Mouse (Mus musculus): ENCODE results near the gene Coro6. TPM values are rescaled to one million over a fixed set of nuclear protein-coding genes. Genes with fewer than 3 reads are reported as not detected.
A peak's percentile ranks its signal among the peaks of the same experiment; 100 is the strongest.

The Coro6 gene
- polyA plus RNA-seq, 1 experiment from 2014 or later, result 0.26 TPM

DNA sequence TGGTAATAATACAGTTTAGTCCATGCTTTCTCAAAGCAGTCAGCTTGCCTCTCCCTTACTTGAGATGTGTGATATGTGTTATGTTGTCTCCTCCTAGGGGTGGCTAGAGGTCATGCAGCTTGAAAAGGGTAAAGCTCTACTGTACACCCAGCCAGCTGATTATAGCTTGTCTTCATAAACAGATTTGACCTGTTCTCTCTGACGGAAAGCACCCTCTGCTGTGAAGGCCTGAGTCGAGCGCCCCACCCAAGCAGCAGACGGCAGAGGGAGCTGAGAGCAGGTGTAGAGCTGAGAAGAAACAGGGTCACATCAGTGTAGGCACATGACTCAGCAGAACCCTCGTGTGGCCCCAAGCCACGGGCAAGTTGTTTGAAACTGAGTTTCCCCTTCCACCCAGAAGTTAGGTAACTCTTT, 15.6 kb upstream of the Coro6 start:
- Histone ChIP-seq H3K4me3 (ENCODE audit: low read depth, low read length) (no peak overlapping the region), H3K36me3 (ENCODE audit: insufficient read depth, low read length) (peaks cover 13% of the 10 kb centered on the region; the same call in 1 of the 2 replicates), H3K27me3 (replicated peaks; ENCODE audit: insufficient read depth, low read length) (no peaks in the 10 kb centered on the region), H3K4me2 (replicated peaks; ENCODE audit: low read depth, low read length) (no peak overlapping the region), H3K9ac (replicated peaks; ENCODE audit: low read depth) (no peak overlapping the region), H3K4me1 (ENCODE audit: insufficient read depth, low read depth, low read length) (peaks cover 18% of the 10 kb centered on the region; the same call in 1 of the 2 replicates), H3K27ac (ENCODE audit: low read length) (no peak overlapping the region), H3K9me3 (ENCODE audit: low read length) (no peaks in the 10 kb centered on the region)
- peak; percentile 93 for TF ChIP-seq CTCF (IDR thresholded peaks at IDR 0.05)
- TF ChIP-seq EP300 (IDR thresholded peaks at IDR 0.05), result no peak
- 29% methylated on average over 6 of the region's 6 CpGs for WGBS
- peak; percentile 24 for ATAC-seq
- peak; percentile 88 for DNase-seq (ENCODE audit: low spot score)

DNA sequence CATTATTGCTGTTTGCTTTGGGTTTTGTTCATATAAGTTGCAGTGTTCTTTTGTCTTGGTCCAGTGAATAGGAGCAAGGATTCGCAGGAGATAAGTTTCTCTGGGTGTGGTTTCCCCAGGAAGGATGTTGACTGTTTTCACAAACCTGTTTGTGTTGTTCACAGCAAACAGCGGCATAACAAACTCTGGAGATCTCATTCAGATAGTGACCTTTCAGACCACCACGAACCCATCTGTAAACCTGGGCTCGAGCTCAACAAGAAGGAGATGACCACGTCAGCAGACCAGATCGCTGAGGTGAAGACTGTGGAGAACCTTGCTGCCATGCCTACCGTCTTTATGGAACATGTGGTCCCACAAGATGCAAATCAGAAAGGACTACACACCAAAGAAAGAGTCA, 13.0 kb upstream of the Coro6 start:
- H3K9ac ChIP-seq (replicated peaks; ENCODE audit: low read depth), result no peak overlapping the region
- peaks cover 22% of the 10 kb centered on the region; the same call in 1 of the 2 replicates for H3K36me3 ChIP-seq (ENCODE audit: insufficient read depth, low read length)
- H3K9me3 ChIP-seq (ENCODE audit: low read length), result no peaks in the 10 kb centered on the region
- TF ChIP-seq EP300 (IDR thresholded peaks at IDR 0.05) (peak; percentile 77), CTCF (IDR thresholded peaks at IDR 0.05) (no peak)
- no peaks in the 10 kb centered on the region for H3K27me3 ChIP-seq (replicated peaks; ENCODE audit: insufficient read depth, low read length)
- DNase-seq (ENCODE audit: low spot score), result no peak
- H3K27ac ChIP-seq (ENCODE audit: low read length), result no peak overlapping the region
- WGBS, result 80% methylated on average over 7 of the region's 7 CpGs
- no peak overlapping the region for H3K4me2 ChIP-seq (replicated peaks; ENCODE audit: low read depth, low read length)
- H3K4me3 ChIP-seq (ENCODE audit: low read depth, low read length), result no peak overlapping the region
- ATAC-seq, result no peak
- peaks cover 10% of the 10 kb centered on the region; the same call in 1 of the 2 replicates for H3K4me1 ChIP-seq (ENCODE audit: insufficient read depth, low read depth, low read length)

DNA sequence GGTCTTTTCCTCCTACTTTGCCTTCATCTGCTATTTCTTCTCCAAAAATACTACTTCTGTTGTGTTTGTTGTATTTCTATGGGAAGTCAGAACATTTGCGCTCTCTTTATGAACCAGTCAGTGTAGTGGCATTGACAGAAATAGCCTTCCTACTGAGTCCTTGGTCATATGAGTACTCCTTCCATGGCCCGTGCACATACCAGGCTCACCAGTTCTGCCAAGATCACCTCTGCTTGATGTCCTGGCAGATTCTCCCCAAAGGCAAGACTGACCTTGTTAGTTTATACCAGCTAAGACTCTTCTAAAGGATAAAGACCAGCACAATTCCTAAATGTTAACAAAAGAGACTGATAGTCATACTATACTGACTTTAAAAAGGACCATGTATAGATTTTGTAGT, 10.5 kb upstream of the Coro6 start:
- Histone ChIP-seq H3K4me2 (replicated peaks; ENCODE audit: low read depth, low read length) (no peak overlapping the region), H3K27ac (ENCODE audit: low read length) (no peak overlapping the region), H3K36me3 (ENCODE audit: insufficient read depth, low read length) (peaks cover 38% of the 10 kb centered on the region)

DNA sequence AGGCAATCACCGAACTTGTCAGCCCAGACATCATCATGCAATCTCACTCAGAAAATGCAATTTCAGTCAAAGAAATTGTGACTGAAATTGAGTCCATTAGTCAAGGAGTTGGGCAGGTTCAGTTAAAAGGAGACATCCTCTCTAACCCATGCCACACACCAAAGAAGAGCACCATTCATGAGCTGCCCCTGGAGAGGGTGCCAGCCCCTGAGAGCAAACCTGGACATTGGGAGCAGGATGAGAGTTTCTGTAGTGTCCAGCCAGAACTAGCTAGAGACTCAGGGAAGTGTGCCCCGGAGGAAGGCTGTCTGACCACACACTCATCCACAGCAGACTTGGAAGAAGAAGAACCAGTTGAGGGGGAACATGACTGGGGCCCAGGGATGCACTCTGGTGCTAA, 8.8 kb upstream of the Coro6 start:
- DNase-seq (ENCODE audit: low spot score) (no peak), ATAC-seq (no peak)
- no peaks in the 10 kb centered on the region for H3K27me3 ChIP-seq (replicated peaks; ENCODE audit: insufficient read depth, low read length)
- peaks cover 38% of the 10 kb centered on the region for H3K36me3 ChIP-seq (ENCODE audit: insufficient read depth, low read length)
- no peaks in the 10 kb centered on the region for H3K9me3 ChIP-seq (ENCODE audit: low read length)
- H3K27ac ChIP-seq (ENCODE audit: low read length), result no peak overlapping the region
- no peaks in the 10 kb centered on the region for H3K4me1 ChIP-seq (ENCODE audit: insufficient read depth, low read depth, low read length)
- 87% methylated on average over 2 of the region's 2 CpGs for WGBS
- H3K4me3 ChIP-seq (ENCODE audit: low read depth, low read length), result no peak overlapping the region
- TF ChIP-seq EP300 (IDR thresholded peaks at IDR 0.05) (no peak), CTCF (IDR thresholded peaks at IDR 0.05) (no peak)
- no peak overlapping the region for H3K4me2 ChIP-seq (replicated peaks; ENCODE audit: low read depth, low read length)
- no peak overlapping the region for H3K9ac ChIP-seq (replicated peaks; ENCODE audit: low read depth)

More for the DNA sequence above, 10.5 kb upstream of the Coro6 start:
- Histone ChIP-seq H3K4me1 (ENCODE audit: insufficient read depth, low read depth, low read length) (no peaks in the 10 kb centered on the region), H3K9me3 (ENCODE audit: low read length) (no peaks in the 10 kb centered on the region), H3K9ac (replicated peaks; ENCODE audit: low read depth) (no peak overlapping the region), H3K27me3 (replicated peaks; ENCODE audit: insufficient read depth, low read length) (no peaks in the 10 kb centered on the region), H3K4me3 (ENCODE audit: low read depth, low read length) (no peak overlapping the region)
- no peak for DNase-seq (ENCODE audit: low spot score)
- TF ChIP-seq CTCF (IDR thresholded peaks at IDR 0.05) (no peak), EP300 (IDR thresholded peaks at IDR 0.05) (no peak)
- WGBS, result 93% methylated on average over 2 of the region's 2 CpGs
- ATAC-seq, result no peak

DNA sequence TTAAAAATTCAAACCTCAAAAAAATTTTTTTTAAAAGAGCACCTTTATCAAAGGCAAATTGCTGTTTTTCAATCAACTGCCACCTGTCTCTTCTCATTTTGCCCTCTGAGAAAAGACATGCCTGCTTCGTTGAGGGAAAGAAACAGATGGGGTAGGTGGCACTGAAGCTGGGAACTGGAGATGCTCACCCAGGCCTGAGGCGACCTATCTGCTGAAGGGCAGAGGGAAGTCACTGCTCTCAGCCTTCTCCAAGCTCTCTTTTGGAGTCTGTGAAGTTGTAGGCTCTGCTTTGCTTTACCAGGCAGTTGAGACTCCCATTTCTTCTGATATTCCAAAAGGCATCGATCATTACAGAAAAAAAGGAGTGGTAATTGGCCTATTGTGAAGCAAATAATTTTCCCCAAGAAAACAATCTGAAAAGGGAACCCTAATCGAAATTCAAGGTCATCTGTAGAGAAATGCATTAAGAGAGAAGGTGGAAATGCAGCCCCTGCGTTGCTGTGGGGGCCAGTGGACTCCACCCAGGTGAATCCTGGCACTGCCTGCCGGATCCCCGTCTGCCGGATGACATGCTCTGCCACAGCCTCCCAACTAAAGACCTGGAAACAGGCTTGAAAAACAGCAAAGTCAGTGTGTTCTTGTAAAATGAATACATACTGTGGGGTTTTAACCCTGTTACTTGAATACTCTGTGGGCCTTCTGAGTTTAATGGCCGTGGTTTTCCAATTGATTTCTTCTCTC, 6.3 kb upstream of the Coro6 start:
- TF ChIP-seq EP300 (IDR thresholded peaks at IDR 0.05), result no peak
- TF ChIP-seq CTCF (IDR thresholded peaks at IDR 0.05), result no peak
- H3K27me3 ChIP-seq (replicated peaks; ENCODE audit: insufficient read depth, low read length), result 0 out of 2 replicates have a peak, but pooled peaks cover under 1% of the 10 kb centered on the region
- peaks cover 28% of the 10 kb centered on the region for H3K36me3 ChIP-seq (ENCODE audit: insufficient read depth, low read length)
- 80% methylated on average over 9 of the region's 9 CpGs for WGBS
- H3K4me2 ChIP-seq (replicated peaks; ENCODE audit: low read depth, low read length), result no peak overlapping the region
- ATAC-seq (no peak), DNase-seq (ENCODE audit: low spot score) (no peak)
- no peaks in the 10 kb centered on the region for H3K4me1 ChIP-seq (ENCODE audit: insufficient read depth, low read depth, low read length)
- H3K9ac ChIP-seq (replicated peaks; ENCODE audit: low read depth), result no peak overlapping the region
- H3K27ac ChIP-seq (ENCODE audit: low read length), result no peak overlapping the region
- no peak overlapping the region for H3K4me3 ChIP-seq (ENCODE audit: low read depth, low read length)
- H3K9me3 ChIP-seq (ENCODE audit: low read length), result no peaks in the 10 kb centered on the region

DNA sequence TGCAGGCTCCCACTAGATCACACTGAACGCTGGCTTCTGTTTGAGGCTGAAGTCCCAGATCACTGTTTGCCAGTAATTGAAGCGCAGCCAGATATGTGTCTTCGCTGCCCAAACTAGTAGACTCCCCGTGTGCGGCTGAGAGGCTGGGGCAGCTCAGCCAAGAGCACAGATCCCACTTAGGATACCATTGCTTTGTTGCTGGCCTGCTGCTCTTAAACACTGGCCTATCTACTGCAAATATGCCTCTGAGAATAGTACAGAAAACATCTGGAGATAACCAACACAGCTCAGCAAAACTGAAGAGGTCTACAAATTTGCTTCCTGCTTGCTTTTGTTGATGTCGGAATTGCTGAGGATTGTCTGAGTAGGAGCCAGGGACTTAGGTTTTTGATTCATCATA, 5.3 kb upstream of the Coro6 start:
- Histone ChIP-seq H3K9me3 (ENCODE audit: low read length) (no peaks in the 10 kb centered on the region), H3K4me3 (ENCODE audit: low read depth, low read length) (no peak overlapping the region), H3K4me2 (replicated peaks; ENCODE audit: low read depth, low read length) (no peak overlapping the region), H3K27ac (ENCODE audit: low read length) (no peak overlapping the region), H3K36me3 (ENCODE audit: insufficient read depth, low read length) (peaks cover 25% of the 10 kb centered on the region; the same call in 1 of the 2 replicates), H3K9ac (replicated peaks; ENCODE audit: low read depth) (no peak overlapping the region), H3K4me1 (ENCODE audit: insufficient read depth, low read depth, low read length) (peaks cover 2% of the 10 kb centered on the region; the same call in 1 of the 2 replicates), H3K27me3 (replicated peaks; ENCODE audit: insufficient read depth, low read length) (0 out of 2 replicates have a peak, but pooled peaks cover 5% of the 10 kb centered on the region)
- peak; percentile 45 for DNase-seq (ENCODE audit: low spot score)
- TF ChIP-seq EP300 (IDR thresholded peaks at IDR 0.05) (no peak), CTCF (IDR thresholded peaks at IDR 0.05) (no peak)
- WGBS, result 49% methylated on average over 6 of the region's 6 CpGs
- ATAC-seq, result no peak; the same call in 1 of the 2 replicates
